Mouse (Mus musculus): Measurements from ENCODE around the gene Mfrp.

Gene Mfrp

DNA sequence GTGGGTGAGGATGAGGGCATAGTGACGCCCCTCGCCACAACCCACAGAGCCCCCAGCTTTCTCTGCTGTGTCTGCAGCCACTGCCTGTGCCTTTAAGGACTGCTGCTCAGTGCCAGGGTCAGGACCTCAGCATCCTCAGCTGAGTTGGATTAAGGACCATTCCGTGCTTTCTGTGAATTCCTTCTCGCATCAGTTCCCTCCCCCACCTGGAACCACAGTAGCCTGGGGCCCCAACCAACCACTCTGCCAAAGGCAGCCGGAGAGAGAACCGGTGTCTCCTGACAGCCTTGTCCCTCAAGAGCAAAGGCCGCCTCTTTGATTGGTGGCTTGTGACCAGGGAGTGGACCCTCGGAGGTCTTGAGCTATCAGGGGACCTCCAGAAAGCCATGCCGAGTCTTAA, at the start of gene Mfrp:
Gene Mfrp, plus strand, starts transcription at position 240 of the 400 bp plus-strand sequence.
- no peak for DNase-seq (ENCODE audit: low read depth)

- no peak for DNase-seq (ENCODE audit: low read depth)
Measured at GRCm38 (mm10) chr9:44052855-44053254, 48.7 kb upstream of the Mfrp start.

- DNase-seq (ENCODE audit: low read depth), result peak; percentile 61
Measured at GRCm38 (mm10) chr9:44053936-44054335, 47.6 kb upstream of the Mfrp start.

GRCm38 (mm10) chr9:44058606-44059005, 42.9 kb upstream of the Mfrp start:
- peak; percentile 86 for DNase-seq (ENCODE audit: low read depth)

- DNase-seq (ENCODE audit: low read depth), result no peak
Measured at GRCm38 (mm10) chr9:44065177-44065576, 36.4 kb upstream of the Mfrp start.

- peak; percentile 98 for DNase-seq (ENCODE audit: low read depth)
Measured at GRCm38 (mm10) chr9:44066785-44067225, 34.7 kb upstream of the Mfrp start, which contains the start of gene Usp2. Gene Usp2, plus strand, starts transcription at chr9:44067021.

GRCm38 (mm10) chr9:44067241-44067959, 34.1 kb upstream of the Mfrp start:
- peak; percentile 53 for DNase-seq (ENCODE audit: low read depth)

- no peak for DNase-seq (ENCODE audit: low read depth)
Measured at GRCm38 (mm10) chr9:44067960-44068330, 33.6 kb upstream of the Mfrp start.

DNA sequence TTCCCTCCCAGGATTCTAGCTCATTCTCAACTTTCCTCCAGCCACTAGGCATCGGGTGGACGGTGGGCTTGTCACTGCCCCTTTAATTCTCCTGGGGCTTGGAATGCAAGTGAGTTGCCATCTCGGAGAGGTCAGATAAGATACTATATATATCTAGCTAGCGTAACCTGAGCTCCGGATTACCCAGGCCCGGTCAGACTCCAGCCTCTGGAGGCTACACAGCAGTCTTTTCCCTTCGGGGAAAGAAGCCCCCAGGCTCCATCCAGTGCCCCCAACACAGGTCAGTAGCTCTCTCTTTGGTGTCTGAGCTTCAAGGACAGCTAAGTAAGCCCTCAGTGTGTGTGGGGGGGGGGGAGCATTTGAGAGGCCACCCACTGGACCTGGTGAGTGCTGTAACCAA, 32.3 kb upstream of the Mfrp start:
- DNase-seq (ENCODE audit: low read depth), result no peak

DNA sequence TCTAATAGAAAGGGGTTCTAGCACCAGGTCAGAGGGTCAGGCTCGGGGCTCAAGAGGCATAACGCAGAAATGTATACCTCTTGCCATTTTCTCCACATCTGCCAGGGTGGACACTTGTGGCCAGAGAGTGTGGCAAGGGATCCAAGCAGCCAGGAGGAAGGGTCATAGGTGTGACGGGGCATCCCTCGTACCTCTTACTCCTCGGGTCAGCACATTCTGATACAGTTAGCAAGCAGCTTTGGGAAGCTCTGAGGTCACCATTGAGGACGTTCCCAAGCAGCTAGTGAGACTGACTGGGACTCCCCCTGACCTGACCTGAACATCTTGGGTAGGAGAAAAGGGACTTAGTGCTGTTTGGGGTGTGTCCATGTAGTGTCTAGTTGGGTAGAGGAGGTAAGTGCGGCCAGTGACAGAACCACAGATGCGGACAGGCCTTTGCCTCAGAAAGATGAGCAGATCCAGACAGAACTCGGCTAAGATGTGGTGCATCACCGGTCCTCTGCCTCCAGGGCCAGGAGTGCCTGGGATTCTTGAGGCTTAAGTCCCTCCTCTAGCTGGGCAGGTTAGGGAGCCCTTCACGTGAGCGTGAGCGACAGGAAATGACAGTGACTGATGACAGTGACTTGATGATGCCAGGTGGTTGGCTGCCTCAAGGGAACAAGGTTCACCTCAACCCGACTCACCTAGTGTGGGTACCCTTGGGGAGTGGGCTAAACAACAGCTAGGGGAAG, 31.3 kb upstream of the Mfrp start:
- no peak for DNase-seq (ENCODE audit: low read depth)

GRCm38 (mm10) chr9:44070844-44071231, 30.7 kb upstream of the Mfrp start:
- no peak for DNase-seq (ENCODE audit: low read depth)

- no peak for DNase-seq (ENCODE audit: low read depth)
Measured at GRCm38 (mm10) chr9:44071914-44072598, 29.5 kb upstream of the Mfrp start.

DNA sequence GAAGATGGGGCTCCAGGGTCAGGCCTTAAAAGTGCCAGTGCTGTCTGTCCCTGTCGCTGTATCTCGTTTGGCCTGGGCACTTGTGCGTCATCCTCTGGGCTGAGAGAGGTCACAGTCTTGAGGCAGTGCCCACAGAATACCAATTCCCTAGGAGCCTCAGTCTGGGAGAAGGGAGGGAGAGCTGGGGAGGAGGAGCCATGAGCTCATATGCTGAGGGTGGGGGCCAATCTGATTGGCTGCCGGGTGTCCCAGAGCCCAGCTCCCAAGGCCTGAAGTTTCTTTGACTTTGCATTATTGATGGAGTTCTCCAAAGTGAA, 29.0 kb upstream of the Mfrp start:
- DNase-seq (ENCODE audit: low read depth), result peak; percentile 40

- no peak for DNase-seq (ENCODE audit: low read depth)
Measured at GRCm38 (mm10) chr9:44073115-44073514, 28.4 kb upstream of the Mfrp start.

DNA sequence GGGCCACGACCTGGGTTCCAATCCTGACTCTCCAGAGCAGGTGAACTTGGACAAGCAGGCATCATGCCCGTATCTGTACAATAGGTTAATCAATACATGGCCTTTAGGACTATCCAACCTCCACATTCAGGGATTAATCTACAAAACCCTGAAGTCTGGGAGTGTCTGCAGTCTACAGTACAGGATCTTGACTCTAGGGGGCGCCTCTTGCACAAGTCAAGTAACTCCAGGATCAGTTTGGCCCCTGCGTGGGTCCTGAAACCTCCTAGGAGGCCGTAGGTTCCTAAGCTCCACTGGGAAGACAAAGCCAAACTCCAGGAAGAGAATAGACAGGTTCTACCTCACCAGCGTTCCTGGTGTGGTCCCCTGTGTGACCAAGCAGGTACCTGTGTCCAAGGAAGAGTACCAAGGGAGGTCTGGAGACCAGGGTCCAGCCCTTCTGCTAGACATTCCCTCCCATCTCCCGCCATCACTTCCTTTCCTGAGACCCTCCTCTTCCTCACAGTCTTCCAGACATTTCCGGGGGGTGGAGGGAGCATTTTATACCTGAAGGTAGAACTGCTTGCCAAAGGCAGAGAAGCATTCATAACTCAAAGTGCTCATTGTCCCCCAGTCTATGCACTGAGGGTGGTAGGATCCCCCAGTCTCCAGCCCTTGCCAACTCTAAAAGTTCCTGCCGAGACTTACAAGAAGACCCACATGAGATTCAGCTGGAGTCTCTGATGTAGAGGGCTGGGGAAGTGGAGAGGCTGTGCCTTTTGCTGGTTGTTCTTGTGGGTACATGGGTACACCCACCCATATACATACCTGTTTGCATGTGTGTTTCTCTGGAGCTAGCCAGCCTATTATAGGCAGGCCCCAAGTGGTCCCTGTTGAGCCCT, 26.9 kb upstream of the Mfrp start:
- peak; percentile 40 for DNase-seq (ENCODE audit: low read depth)

- DNase-seq (ENCODE audit: low read depth), result no peak
Measured at GRCm38 (mm10) chr9:44075276-44075995, 26.1 kb upstream of the Mfrp start.

DNA sequence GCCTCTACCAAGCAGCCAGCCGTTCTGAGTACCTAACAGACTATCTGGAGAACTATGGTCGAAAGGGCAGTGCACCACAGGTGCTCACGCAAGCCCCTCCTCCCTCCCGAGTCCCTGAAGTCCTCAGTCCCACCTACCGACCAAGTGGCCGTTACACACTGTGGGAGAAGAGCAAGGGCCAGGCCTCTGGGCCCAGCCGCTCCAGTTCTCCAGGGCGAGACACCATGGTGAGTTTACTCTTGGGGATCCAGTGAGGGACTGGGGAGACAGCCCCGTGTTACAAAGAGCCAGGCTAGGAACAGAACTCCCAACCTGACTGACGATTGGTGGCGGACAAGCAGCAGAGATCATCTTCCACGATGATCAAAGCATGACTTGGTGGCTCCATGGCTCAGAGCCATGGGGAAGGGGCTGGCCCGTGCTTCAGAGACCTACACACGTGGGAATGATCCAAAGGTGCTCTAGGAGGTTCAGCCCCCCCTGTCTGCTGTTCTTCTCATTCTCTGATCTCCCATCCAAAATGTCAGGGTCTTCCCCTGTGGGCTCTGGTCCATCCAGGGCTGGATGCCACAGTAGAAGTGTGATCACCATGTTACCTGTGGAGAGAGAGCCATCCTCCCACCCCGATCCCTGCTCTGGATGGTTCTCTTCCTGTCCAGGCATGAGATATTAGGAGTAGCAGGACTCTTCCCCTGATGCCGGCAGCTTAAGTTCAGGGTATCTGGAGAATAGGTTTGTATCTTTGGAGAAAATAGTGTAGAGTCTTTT, 25.3 kb upstream of the Mfrp start:
- DNase-seq (ENCODE audit: low read depth), result no peak

- DNase-seq (ENCODE audit: low read depth), result peak; percentile 80
Measured at GRCm38 (mm10) chr9:44076764-44077120, 24.8 kb upstream of the Mfrp start.

GRCm38 (mm10) chr9:44077266-44077910, 24.1 kb upstream of the Mfrp start:
- DNase-seq (ENCODE audit: low read depth), result no peak

- no peak for DNase-seq (ENCODE audit: low read depth)
Measured at GRCm38 (mm10) chr9:44078136-44078797, 23.3 kb upstream of the Mfrp start.
